Mouse (Mus musculus) natural killer cell, adult 2 months (primary cell): ENCODE results near the gene 4931406C07Rik.

Experiments
- DNase-seq, 2 experiments: peaks; one replicate each; pipeline ENCODE4 v3.0.0; 2022; ENCODE audit warnings: low spot score in 2 of 2

Gene 4931406C07Rik

DNA sequence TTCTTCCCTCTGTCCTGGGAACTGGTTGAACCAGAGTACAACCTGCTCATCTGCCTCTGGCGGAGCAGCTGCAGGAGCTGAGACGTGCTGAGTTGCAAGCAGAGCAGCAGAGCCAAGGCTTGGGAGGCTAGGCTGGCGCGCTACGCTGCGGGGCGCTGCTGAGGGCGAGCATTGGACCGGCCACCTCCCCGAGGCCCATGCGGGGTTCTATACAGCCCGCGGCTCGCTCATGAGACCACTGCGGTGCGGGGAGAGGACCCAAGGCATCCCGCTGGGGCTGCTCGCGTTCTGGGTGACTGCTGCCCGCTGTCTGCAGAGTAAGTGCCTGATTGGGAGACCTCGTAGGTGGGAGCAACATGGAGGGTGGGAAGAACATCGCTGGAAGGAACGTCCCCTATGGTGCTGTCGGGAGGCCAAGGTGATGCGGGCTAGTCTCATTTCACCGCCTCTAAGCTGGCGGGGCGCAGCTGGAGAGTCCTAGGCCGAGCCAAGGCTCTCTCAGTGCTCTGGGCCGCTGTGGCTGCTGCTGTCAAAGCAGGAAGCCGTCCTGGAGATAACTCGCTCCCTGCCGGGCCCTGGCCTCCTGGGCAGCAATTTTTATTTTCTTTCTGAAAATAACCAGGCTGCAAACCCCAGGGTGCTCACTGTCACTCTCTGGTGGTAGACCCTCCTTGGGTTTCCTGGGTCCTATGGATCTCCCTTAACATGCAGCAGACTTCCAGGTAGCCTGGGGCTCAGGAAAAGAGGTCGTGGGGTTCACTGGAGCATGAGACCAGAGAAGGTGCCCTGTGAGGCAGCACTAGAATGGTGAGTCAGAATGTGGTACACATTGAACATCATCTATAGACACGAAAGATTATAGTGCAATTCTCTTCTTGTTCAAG is 67.0 kb downstream of the 4931406C07Rik start, which contains the start of gene Vstm5:
Gene Vstm5 (plus strand): TSS at position 4 of the 884 bp plus-strand sequence.
- DNase-seq = no peak

DNA sequence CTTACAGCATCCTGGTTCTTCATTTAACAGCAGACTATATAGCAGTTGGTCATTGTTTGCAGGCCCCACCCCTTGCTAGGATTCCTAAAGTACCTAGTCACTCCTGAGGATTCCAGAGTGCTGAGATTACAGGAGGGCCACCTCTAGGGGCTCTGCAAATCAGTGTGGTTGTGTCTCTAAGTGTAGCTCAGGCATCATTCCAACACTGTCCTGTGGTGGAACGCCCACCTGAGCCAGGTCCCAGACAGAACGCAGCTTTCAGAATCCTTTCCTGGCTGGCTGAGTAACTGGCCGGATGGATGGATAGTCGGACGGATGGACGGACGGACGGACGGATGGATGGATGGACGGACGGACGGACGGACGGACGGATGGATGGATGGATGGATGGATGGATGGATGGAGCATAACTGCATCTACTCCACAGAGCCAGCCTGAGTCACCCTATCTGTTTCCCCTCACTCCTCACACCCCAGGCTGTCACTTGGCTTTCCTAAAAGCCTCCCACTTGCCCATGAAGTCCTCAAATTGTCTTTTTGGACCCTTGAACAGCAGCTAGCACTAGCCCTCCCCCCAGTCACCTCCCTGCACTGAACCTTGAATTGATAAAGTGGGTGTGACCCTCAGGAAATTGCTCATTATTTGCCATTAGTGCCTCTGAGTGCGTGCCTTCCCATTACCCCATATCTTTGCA is 67.8 kb downstream of the 4931406C07Rik start:
- no peak for DNase-seq

DNA sequence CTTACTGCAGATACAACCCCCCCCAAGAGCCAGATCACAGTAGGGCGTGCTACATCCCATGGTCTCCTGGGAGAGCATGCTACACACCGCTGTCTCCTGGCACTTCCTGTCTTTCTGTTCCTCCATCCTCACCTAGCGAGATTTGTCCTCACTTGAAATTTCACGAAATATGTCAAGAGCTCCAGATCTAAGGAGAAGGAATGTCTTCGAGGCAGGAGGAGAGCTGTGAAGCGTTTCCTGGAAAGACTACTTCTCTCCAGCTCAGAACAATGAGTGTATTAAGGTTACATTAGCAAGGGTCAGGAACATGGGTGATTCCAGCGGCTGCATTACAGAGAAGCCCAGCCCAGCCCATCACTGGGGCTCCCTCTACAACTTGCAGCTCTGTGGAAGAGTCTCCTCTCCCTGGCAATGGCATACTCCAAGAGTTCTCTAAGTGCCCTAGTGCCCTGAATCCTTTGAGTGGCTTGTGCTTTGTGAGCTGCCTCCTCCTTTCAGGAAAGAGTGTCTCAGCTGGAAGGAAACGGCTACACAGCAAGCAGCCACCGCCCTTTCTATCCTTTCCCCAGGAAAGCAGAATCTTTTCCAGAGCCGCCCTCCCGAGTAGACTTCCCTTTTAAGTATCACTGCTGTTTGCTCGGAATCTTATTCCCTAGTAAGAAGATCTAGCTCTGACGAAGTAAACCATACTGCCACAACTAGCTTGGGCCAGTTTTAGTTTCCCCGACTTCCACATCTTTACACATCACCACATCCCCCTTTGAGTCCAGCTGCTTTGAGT is 68.5 kb downstream of the 4931406C07Rik start:
- no peak for DNase-seq

DNA sequence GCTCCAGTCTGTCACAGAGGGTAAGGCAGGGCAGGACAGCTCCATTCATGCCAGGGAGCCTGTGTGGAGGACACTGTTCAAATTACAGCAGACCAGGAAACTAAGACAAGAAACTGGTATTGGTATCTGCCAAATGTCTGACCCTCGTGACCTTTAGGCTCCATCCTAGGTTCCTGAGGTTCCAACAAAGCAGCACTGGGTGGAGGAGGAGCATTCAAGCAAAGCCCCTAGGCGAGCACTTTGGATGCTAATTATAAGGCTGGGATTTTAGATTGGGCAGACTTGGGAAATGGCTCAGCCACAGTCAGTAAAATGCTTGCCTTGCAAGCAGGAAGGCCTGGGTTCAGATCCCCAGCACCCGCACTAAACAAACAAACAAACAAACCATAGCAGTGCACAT is 70.3 kb downstream of the 4931406C07Rik start:
- no peak for DNase-seq

DNA sequence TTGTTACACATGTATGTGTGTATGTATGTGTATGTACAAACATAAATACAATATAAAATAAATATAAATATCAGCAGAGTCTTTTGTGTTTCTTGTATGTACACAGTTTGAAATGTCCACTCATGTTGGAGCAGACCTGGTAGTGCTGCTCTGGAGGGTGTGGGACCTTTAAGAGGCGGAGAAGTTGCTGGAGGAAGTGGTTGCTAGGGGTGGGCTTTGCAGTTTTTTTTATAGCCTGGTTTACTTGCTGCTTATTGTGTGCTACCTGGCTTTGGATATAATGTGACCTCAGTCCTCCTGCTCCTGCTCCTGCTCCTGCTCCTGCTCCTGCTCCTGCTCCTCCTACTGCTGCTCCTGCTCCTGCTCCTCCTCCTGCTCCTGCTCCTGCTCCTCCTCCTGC is 72.6 kb downstream of the 4931406C07Rik start:
- no peak for DNase-seq
